Mouse (Mus musculus) midbrain, postnatal 0 days (tissue): ENCODE results near the gene Lmna. TPM values are rescaled to one million over a fixed set of nuclear protein-coding genes. Genes with fewer than 3 reads are reported as not detected.

ENCODE experiments used
- ATAC-seq: fragments of 200-750 bp; cut with Nextera tagmentation; 2 replicates; pipeline ENCODE4 v1.8.0; 2017; ENCODE audit warnings: moderate number of reproducible peaks, mild to moderate bottlenecking, moderate TSS enrichment, moderate library complexity; ENCODE audit not compliant: low FRiP score
- DNase-seq: peaks from one replicate; pipeline ENCODE4 v3.0.0-alpha.2; 2015; ENCODE audit warnings: low spot score
- H3K27ac ChIP-seq: fragments of 300-500 bp; sonication (generic); 2 replicates; pipeline ENCODE4 v1.5.1; 2014; ENCODE audit warnings: low read depth, mild to moderate bottlenecking, low read length, mixed read lengths
- H3K27me3 ChIP-seq: fragments of 300-500 bp; sonication (generic); 2 replicates; pipeline ENCODE4 v1.6.1; 2014; ENCODE audit warnings: low read length, control low read depth, mixed read lengths; ENCODE audit not compliant: insufficient read depth
- H3K36me3 ChIP-seq: fragments of 300-500 bp; sonication (generic); 2 replicates; pipeline ENCODE4 v1.6.1; 2014; ENCODE audit warnings: low read length, control low read depth, mixed read lengths; ENCODE audit not compliant: insufficient read depth
- H3K4me1 ChIP-seq: fragments of 300-500 bp; sonication (generic); 2 replicates; pipeline ENCODE4 v1.6.1; 2014; ENCODE audit warnings: mild to moderate bottlenecking, control low read depth, antibody characterized with exemption, low read length, mixed read lengths; ENCODE audit not compliant: insufficient read depth
- H3K4me2 ChIP-seq: fragments of 300-500 bp; sonication (generic); 2 replicates; pipeline ENCODE4 v1.6.1; 2014; ENCODE audit warnings: low read depth, mild to moderate bottlenecking, low read length, mixed read lengths; ENCODE audit not compliant: poor library complexity, severe bottlenecking
- H3K4me3 ChIP-seq: fragments of 300-500 bp; sonication (generic); 2 replicates; pipeline ENCODE4 v1.5.1; 2014; ENCODE audit warnings: low read depth, mild to moderate bottlenecking, low read length, moderate library complexity
- H3K9ac ChIP-seq: fragments of 300-500 bp; sonication (generic); replicated peaks from 2 replicates; pipeline ENCODE4 v1.6.1; 2014; ENCODE audit warnings: mild to moderate bottlenecking, low read length, moderate library complexity, mixed read lengths; ENCODE audit not compliant: poor library complexity, severe bottlenecking
- H3K9me3 ChIP-seq: fragments of 300-500 bp; sonication (generic); 2 replicates; pipeline ENCODE4 v1.6.1; 2016; ENCODE audit warnings: low read length, control low read depth
- CTCF ChIP-seq: IDR thresholded peaks from 2 replicates; pipeline ENCODE4 v1.5.1; 2016; ENCODE audit warnings: antibody characterized with exemption, mild to moderate bottlenecking
- WGBS: fragments of 180-500 bp; shearing (Covaris S2); extraction: QIAGEN DNeasy Blood & Tissue Kit; methylation state at CpG from one replicate; pipeline ENCODE4 v1.1.7; 2014; 5-methylcytosine and 5-hydroxymethylcytosine counted together
- microRNA counts: library from miRNA; unstranded; fragments of <30 nt; microRNA quantifications from one replicate; lab custom pipeline; 2015
- microRNA-seq: library from miRNA; unstranded; fragments of <30 nt; microRNA quantifications from one replicate; pipeline ENCODE4, GENCODE M21; 2016; ENCODE audit warnings: borderline number of aligned reads
- polyA plus RNA-seq: library from polyadenylated mRNA; unstranded; fragments of >200 nt; fragmentation: Nextera tagmentation; extraction: Ambion mirVana; gene quantifications from 2 replicates; pipeline ENCODE4 v1.2.1, GENCODE M21; 2015
- total RNA-seq: library from RNA; depleted of rRNA; stranded (reverse); fragments of >200 nt; gene quantifications from 2 replicates; pipeline ENCODE4 v1.2.3, GENCODE M21; 2014; rRNA removed

Gene Lmna
- total and polyA plus RNA-seq, 2 experiments from 2014 or later: 74.1 to 75.0 TPM

- peak; percentile 83 for ATAC-seq
Measured at GRCm38 (mm10) chr3:88436395-88437201, 73.2 kb downstream of the Lmna start.

GRCm38 (mm10) chr3:88435515-88435914, 74.2 kb downstream of the Lmna start:
- Histone ChIP-seq H3K4me1 (no peaks in the 10 kb centered on the region), H3K27me3 (no peaks in the 10 kb centered on the region), H3K36me3 (peaks cover 36% of the 10 kb centered on the region), H3K9me3 (no peaks in the 10 kb centered on the region), H3K4me3 (no peak overlapping the region), H3K4me2 (no peak overlapping the region), H3K9ac (no peak overlapping the region), H3K27ac (no peak overlapping the region)
- ATAC-seq: no peak
- DNase-seq: no peak
- no peak for TF ChIP-seq CTCF
- 66% methylated on average over 10 of the region's 10 CpGs for WGBS

More at GRCm38 (mm10) chr3:88436395-88437201, 73.2 kb downstream of the Lmna start:
- no peaks in the 10 kb centered on the region for H3K27me3 ChIP-seq
- no peaks in the 10 kb centered on the region for H3K4me1 ChIP-seq
- peak; percentile 75 for DNase-seq
- TF ChIP-seq CTCF: peak; percentile 52
- H3K27ac ChIP-seq: no peak overlapping the region
- no peaks in the 10 kb centered on the region for H3K9me3 ChIP-seq
- no peak overlapping the region for H3K4me3 ChIP-seq
- WGBS: 14% methylated on average over 28 of the region's 29 CpGs
- H3K36me3 ChIP-seq: peaks cover 36% of the 10 kb centered on the region
- peak overlapping the region; percentile 33 for H3K4me2 ChIP-seq
- H3K9ac ChIP-seq: no peak overlapping the region

MicroRNA genes within 50 kb of the gene (microRNA counts, 519-probe panel; counts per million panel counts)
- 528 counts per million, percentile 58 among the panel's probes with 10 or more counts for microRNA mmu-miR-1905 (lab: Ali Mortazavi, UCI)

Small RNAs within 50 kb of the gene (microRNA-seq; reads per million reads assigned to microRNA genes)
- gene Mir1905 (not detected), gene Mir7011 (not detected)

Other genes starting within 250 kb of the Lmna start
- gene Gm38392, start 222.7 kb downstream of the Lmna start, total RNA-seq: not detected in 2 replicates
- gene Gm38392, start 222.7 kb downstream of the Lmna start, polyA plus RNA-seq: 0.20 and 0.21 TPM in 2 replicates
- 6.2 TPM in 1 of 2 replicates, not detected in the other for gene Tsacc, start 213.0 kb downstream of the Lmna start, total RNA-seq
- 5.2 and 7.9 TPM in 2 replicates for gene Tsacc, start 213.0 kb downstream of the Lmna start, polyA plus RNA-seq
- 253 and 273 TPM in 2 replicates for gene Cct3, start 212.8 kb downstream of the Lmna start, total RNA-seq
- gene Cct3, start 212.8 kb downstream of the Lmna start, polyA plus RNA-seq: 372 and 391 TPM in 2 replicates
- 28.5 and 39.2 TPM in 2 replicates for gene Glmp, start 184.9 kb downstream of the Lmna start, total RNA-seq
- gene Glmp, start 184.9 kb downstream of the Lmna start, polyA plus RNA-seq: 106 and 109 TPM in 2 replicates
- gene Tmem79, start 173.8 kb downstream of the Lmna start, total RNA-seq: 0.33 and 0.61 TPM in 2 replicates
- gene Tmem79, start 173.8 kb downstream of the Lmna start, polyA plus RNA-seq: 0.43 and 0.93 TPM in 2 replicates
- gene Smg5, start 173.7 kb downstream of the Lmna start, total RNA-seq: 86.7 and 112 TPM in 2 replicates
- 44.2 and 49.4 TPM in 2 replicates for gene Smg5, start 173.7 kb downstream of the Lmna start, polyA plus RNA-seq
- gene Paqr6, start 145.4 kb downstream of the Lmna start, total RNA-seq: 4.5 and 13.5 TPM in 2 replicates
- gene Paqr6, start 145.4 kb downstream of the Lmna start, polyA plus RNA-seq: 6.6 and 7.1 TPM in 2 replicates
- 0.38 TPM in 1 of 2 replicates, not detected in the other for gene Bglap3, start 137.2 kb downstream of the Lmna start, total RNA-seq
- gene Bglap3, start 137.2 kb downstream of the Lmna start, polyA plus RNA-seq: not detected in 2 replicates
- not detected in 2 replicates for gene Bglap2, start 131.3 kb downstream of the Lmna start, total RNA-seq
- gene Bglap2, start 131.3 kb downstream of the Lmna start, polyA plus RNA-seq: 0.51 TPM in 1 of 2 replicates, not detected in the other
- not detected in 2 replicates for gene Bglap, start 125.5 kb downstream of the Lmna start, total RNA-seq
- not detected in 2 replicates for gene Bglap, start 125.5 kb downstream of the Lmna start, polyA plus RNA-seq
- 20.6 and 25.4 TPM in 2 replicates for gene Pmf1, start 99.6 kb downstream of the Lmna start, total RNA-seq
- gene Pmf1, start 99.6 kb downstream of the Lmna start, polyA plus RNA-seq: 25.2 and 25.6 TPM in 2 replicates
- 62.5 and 63.8 TPM in 2 replicates for gene Slc25a44, start 84.8 kb downstream of the Lmna start, total RNA-seq
- gene Slc25a44, start 84.8 kb downstream of the Lmna start, polyA plus RNA-seq: 35.9 and 38.7 TPM in 2 replicates
- 52.6 and 62.0 TPM in 2 replicates for gene Sema4a, start 48.8 kb downstream of the Lmna start, total RNA-seq
- 42.1 and 44.2 TPM in 2 replicates for gene Sema4a, start 48.8 kb downstream of the Lmna start, polyA plus RNA-seq
- 56.9 and 58.2 TPM in 2 replicates for gene Mex3a, start 22.4 kb upstream of the Lmna start, total RNA-seq
- 15.4 and 16.1 TPM in 2 replicates for gene Mex3a, start 22.4 kb upstream of the Lmna start, polyA plus RNA-seq
- 0.60 TPM in 1 of 2 replicates, not detected in the other for gene Rab25, start 38.3 kb upstream of the Lmna start, total RNA-seq
- gene Rab25, start 38.3 kb upstream of the Lmna start, polyA plus RNA-seq: 0.46 TPM in 1 of 2 replicates, not detected in the other
- gene Lamtor2, start 43.1 kb upstream of the Lmna start, total RNA-seq: 46.7 and 66.0 TPM in 2 replicates
- gene Lamtor2, start 43.1 kb upstream of the Lmna start, polyA plus RNA-seq: 187 and 205 TPM in 2 replicates
- 103 and 120 TPM in 2 replicates for gene Ubqln4, start 43.8 kb upstream of the Lmna start, total RNA-seq
- gene Ubqln4, start 43.8 kb upstream of the Lmna start, polyA plus RNA-seq: 29.7 and 30.4 TPM in 2 replicates
- gene Ssr2, start 65.9 kb upstream of the Lmna start, total RNA-seq: 236 and 250 TPM in 2 replicates
- gene Ssr2, start 65.9 kb upstream of the Lmna start, polyA plus RNA-seq: 196 and 210 TPM in 2 replicates
- 59.6 and 80.3 TPM in 2 replicates for gene Arhgef2, start 96.0 kb upstream of the Lmna start, total RNA-seq
- 38.9 and 46.8 TPM in 2 replicates for gene Arhgef2, start 96.0 kb upstream of the Lmna start, polyA plus RNA-seq
- 0.42 TPM in 1 of 2 replicates, not detected in the other for gene Rxfp4, start 143.2 kb upstream of the Lmna start, total RNA-seq
- not detected in 2 replicates for gene Rxfp4, start 143.2 kb upstream of the Lmna start, polyA plus RNA-seq
- 71.8 and 96.5 TPM in 2 replicates for gene Khdc4, start 175.8 kb upstream of the Lmna start, total RNA-seq
- gene Khdc4, start 175.8 kb upstream of the Lmna start, polyA plus RNA-seq: 66.8 and 70.5 TPM in 2 replicates
- 78.1 and 88.3 TPM in 2 replicates for gene Rit1, start 206.9 kb upstream of the Lmna start, total RNA-seq
- gene Rit1, start 206.9 kb upstream of the Lmna start, polyA plus RNA-seq: 73.5 and 81.3 TPM in 2 replicates